Mouse (Mus musculus) right cerebral cortex, postnatal 10 days (tissue): ENCODE data around the gene Iqch.

Experiments used
- DNase-seq, 2 experiments: peaks; one replicate each; pipeline ENCODE4 v3.0.0; 2021; ENCODE audit warnings: low spot score in 2 of 2

Gene Iqch

GRCm38 (mm10) chr9:63377270-63378142, 224.8 kb downstream of the Iqch start, which contains the start of gene Map2k5:
Gene Map2k5, minus strand, starts transcription at chr9:63377902.
- peak; percentile 94 to 95 for DNase-seq

GRCm38 (mm10) chr9:63373315-63373714, 229.0 kb downstream of the Iqch start:
- DNase-seq, result no peak

- no peak for DNase-seq
These were observed 229.8 kb downstream of the Iqch start for GRCm38 (mm10) chr9:63372541-63372940.
